Mouse (Mus musculus) ovary, postnatal 14 days (tissue): ENCODE data around the gene Atxn3.

Experiments used
- DNase-seq: peaks from one replicate; pipeline ENCODE4 v3.0.0; 2022; ENCODE audit warnings: low spot score

The Atxn3 gene

DNA sequence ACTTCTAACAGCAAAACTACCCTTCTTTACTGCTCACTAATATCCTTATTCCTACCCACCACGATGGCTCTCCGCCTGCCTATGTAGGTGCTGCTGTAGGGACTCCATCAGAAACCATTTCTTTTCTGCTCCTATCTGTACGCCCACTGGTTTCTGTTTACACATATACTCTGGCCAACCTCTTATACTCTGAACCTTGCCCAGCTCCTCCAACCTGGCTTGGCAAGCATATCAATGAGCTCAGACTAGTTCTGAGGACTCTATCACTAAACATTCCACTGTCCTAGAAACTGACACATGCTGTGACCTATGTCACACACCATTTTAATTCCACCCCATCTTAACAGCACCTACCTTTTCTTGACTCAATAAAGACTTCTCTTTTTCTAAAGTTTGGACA is 68.7 kb downstream of the Atxn3 start:
- DNase-seq = no peak

DNA sequence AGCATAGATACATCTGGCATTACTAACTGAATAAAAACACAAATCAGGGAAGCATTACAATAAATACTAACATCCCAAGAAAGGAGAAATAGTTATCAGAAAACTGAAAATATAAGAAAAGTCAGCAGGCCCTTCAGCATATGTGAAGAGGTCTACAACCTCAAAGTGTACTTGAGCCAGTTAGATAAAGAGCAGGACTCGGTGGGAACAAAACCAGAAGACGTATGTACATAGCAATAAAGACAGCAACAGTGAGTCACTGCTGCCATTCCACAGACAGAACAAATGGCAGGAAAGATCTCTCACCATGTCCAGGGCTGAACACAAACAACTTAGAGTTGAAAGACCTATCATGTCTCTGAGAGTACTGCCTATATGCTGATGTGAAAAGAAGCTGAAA is 69.7 kb downstream of the Atxn3 start:
- DNase-seq = no peak

DNA sequence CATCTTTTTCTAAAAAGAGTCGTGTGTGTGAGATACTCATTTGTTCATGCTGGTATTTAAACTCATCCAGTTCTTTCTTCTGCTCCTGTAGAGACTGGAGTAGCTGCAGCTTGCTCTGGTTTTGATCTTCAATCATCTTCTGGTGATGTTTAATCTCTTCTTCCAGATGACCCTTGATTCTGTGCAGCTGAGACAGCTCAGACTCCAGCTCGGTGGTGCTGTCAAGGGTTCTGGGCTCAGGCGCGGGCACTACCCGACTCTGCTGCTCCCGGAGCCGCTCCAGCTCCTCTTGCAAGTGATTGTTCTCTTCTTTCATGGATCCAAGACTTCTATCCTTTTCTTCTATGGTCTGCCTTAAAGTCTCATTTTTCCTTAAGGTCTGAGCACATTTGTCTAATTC is 73.1 kb downstream of the Atxn3 start:
- DNase-seq = no peak

DNA sequence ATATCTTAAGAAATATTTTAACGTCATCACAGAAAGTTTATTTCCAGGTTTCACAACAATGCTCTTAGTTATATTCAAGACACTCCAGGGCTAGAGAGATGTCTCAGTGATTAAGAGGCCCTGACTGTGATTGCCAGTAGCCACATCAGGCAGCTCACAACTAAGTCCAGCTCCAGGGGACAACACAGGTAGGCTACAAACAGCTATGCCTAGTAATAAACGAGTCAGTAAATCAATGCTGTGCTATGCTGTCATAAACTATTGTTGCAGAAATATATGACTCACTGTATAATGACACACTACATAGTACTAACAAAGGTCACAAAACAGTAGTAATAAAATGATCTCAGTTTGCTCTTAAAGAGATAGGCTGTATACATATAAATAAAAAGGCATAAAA is 81.7 kb downstream of the Atxn3 start:
- no peak for DNase-seq

DNA sequence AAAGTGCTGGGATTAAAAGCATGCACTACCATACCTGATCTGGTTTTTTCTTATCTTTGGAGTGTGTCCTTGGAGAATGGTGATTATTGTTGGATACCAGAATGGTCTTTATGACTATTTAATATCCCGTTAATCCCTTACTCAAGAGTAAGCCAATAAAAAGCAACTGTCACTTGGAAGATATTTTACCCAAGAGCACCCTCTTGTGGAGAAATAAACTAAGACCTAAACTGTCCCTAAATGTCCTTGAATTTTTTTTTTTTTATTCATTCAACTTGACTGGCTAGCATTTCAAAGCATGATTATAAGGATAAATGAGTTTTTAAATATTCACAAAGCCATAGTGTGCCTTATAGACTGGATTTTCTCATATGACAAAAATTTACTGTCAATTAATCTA is 82.9 kb downstream of the Atxn3 start:
- no peak for DNase-seq
